Mouse (Mus musculus) adrenal gland, postnatal 4 days (tissue): ENCODE data around the gene Clcn6. TPM values are rescaled to one million over a fixed set of nuclear protein-coding genes. Genes with fewer than 3 reads are reported as not detected.
"Not testable (repeated sequence)": the region's sequence is repeated elsewhere in the genome, so short reads cannot be mapped to it uniquely, and the experiment has no call there.

Experiments used
- DNase-seq, 2 experiments: peaks; one replicate each; pipeline ENCODE4 v3.0.0; 2021 to 2022; ENCODE audit warnings: low spot score in 2 of 2, mixed read lengths in 2 of 2
- total RNA-seq, 2 experiments: library from RNA; stranded (reverse); gene quantifications; 2 replicates each; pipeline ENCODE4 v1.2.3; 2021

The Clcn6 gene
- total RNA-seq, 2 experiments from 2014 or later = 21.0 to 23.6 TPM

- no peak for DNase-seq
Measured at GRCm38 (mm10) chr4:148066401-148066744, 27.8 kb upstream of the Clcn6 start.

- DNase-seq = no peak
Measured at GRCm38 (mm10) chr4:148065702-148066400, 27.2 kb upstream of the Clcn6 start.

- no peak for DNase-seq
Measured at GRCm38 (mm10) chr4:148061086-148061480, 22.5 kb upstream of the Clcn6 start.

DNA sequence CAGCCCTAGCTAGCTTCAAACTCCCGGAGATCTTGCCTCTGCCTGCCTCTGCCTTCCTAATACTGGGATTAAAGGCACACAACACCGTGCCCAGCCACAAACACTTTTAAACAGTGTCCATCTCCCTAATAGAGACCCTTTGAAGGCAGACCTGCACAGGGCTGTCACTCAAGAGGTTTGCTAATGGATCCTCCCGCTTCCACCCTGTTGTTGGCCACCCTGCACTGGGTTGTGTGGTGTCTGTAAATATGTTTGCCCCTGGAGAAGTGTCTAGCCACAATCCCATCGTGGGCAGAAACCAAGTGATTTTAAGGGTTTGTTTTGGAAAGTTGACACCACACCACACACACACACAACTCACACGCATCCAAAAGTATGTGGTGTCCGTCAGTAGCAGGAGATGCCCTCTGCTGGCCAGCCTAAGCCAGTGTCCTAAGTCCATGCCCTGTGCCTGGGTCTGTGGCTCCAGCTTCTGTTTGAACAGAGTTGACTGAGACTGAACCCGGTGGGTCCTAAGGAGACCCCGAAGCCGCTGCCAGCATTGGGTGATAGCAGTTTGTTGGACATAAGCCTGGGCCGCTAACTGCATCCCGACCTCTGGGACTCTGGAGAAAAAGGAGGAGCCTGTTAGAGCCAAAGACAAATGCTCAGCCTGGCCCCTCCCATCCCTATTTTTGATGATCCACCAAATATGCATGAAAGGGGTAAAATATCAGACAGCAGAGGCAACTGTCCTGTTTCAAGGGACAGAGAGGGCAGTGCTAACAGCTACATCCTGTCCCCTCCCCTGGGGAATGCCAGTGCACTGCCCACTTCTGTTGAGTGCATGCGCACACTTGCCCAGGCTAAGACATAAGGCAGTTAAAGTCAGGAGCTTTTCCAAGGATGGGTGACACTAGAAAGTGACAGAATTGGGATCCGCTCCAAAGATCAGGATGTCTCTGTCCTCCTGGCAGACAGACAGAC is 21.8 kb upstream of the Clcn6 start:
- no peak for DNase-seq

DNA sequence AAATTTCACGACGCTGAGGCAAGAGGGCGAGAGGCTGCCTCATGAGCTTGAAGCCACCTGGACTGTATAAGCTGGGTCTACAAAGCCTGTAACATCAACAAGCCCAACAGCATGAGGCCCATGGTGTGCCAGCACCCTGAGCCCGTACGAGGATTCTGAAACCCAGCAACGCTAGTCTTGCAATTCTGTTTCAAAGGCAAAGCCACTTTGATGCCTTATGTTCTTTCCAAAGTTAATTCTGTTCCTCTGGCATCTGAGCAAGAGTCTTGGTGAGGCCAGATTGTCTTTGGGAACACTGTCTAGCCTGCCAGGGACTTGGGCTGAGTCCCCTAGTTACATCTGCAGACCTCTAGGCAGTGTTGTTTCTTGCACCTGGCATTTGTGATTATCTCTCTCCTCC is 20.4 kb upstream of the Clcn6 start:
- no peak for DNase-seq

DNA sequence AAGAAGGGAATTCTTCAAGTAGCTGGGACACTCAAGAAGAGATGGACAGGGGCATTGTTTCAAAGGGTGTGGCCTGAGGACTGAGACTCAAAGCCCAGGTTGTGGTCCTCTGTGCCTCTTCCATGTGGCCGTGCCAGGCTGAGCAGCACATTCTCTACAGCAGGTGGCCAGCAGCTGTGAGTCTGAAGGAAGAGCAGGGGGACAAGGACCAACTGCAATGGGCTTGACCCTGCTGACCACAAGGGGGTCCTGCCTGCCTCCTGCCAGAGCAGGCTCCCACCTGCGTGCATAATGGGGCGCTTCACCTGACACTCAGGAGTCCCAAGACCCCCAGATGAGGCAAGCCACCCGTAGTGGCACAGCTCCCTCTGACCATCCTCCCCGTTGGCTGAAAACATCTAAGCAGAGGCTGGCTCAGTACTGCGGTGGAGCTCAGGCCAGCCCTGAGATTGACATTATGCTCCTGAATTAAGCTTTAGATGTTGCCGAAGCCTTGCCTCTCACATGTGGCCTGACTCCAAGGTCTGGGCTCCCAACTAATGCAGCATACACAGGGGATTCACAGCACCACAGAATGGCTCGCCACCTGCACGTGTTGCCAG is 19.7 kb upstream of the Clcn6 start:
- DNase-seq = no peak

GRCm38 (mm10) chr4:148057661-148058209 is 19.1 kb upstream of the Clcn6 start:
- no peak for DNase-seq

GRCm38 (mm10) chr4:148056801-148057200 is 18.2 kb upstream of the Clcn6 start:
- DNase-seq = no peak

- no peak for DNase-seq
Measured at GRCm38 (mm10) chr4:148056246-148056645, 17.6 kb upstream of the Clcn6 start.

DNA sequence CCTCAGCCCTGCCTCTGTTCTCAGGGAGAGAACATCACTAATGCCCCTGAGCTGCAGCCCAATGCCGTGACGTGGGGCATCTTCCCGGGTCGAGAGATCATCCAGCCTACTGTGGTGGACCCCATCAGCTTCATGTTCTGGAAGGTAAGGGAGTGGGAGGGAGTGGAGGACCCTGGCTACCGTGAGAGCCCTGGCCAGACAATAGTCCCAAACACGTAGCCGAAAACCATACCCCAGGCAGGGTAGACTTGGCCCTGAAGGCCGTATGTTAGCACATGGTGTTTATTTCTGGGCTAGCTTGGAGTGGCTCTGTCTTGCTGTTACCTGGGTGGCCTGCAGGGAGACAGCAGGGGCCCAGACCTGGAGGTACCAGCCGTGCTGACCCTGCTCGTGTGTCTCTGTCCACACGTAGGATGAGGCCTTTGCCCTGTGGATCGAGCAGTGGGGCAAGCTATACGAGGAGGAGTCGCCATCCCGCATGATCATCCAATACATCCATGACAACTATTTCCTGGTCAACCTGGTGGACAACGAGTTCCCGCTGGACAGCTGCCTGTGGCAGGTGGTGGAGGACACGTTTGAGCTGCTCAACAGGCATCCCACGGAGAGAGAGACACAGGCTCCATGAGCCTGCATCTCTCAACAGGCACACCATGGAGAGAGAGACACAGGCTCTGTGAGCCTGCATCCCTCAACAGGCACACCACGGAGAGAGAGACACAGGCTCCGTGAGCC is 16.5 kb upstream of the Clcn6 start:
- DNase-seq = no peak

- no peak for DNase-seq
Measured at GRCm38 (mm10) chr4:148053417-148053920, 14.8 kb upstream of the Clcn6 start.

GRCm38 (mm10) chr4:148052976-148053375 is 14.4 kb upstream of the Clcn6 start:
- no peak for DNase-seq

DNA sequence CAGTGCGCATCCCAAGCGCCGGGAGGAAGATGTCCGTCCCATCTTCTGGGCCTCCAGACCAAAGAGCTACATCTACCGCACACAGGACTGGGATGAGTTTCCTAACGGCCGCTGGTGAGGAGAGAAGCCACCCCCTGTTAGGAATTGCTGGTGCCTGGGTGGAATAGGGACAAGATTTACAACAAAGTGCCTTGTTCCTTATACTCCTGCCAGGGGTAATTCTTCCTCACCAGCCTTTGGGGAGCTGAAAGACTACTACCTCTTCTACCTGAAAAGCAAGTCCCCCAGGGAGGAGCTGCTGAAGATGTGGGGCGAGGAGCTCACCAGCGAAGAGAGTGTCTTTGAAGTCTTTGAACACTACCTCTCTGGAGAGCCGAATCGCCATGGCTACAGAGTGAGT is 13.3 kb upstream of the Clcn6 start:
- DNase-seq = no peak

GRCm38 (mm10) chr4:148051046-148051776 is 12.6 kb upstream of the Clcn6 start:
- no peak for DNase-seq

DNA sequence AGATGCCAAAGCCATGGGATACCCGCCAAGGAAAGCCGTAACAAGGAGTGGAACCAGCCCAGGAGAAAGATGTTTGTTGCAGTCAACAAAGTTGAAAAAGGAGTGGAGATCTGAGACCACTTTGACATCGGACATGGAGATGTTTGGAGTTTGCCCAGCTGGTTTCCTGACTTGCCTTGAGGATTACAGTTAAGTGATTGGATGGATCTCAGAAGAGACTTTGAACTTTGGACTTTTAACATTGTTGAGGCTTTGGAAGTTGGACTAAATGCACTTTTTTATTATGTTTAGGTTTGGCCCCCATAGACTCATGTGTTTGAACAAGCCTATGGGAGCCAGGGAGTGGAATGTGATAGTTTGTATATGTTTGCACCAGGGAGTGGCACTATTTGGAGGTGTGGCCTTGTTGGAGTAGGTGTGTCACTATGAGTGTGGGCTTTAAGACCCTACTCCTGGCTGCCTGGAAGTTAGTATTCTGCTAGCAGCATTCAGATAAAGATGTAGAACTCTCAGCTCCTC is 11.8 kb upstream of the Clcn6 start:
- not testable (repeated sequence) for DNase-seq

DNA sequence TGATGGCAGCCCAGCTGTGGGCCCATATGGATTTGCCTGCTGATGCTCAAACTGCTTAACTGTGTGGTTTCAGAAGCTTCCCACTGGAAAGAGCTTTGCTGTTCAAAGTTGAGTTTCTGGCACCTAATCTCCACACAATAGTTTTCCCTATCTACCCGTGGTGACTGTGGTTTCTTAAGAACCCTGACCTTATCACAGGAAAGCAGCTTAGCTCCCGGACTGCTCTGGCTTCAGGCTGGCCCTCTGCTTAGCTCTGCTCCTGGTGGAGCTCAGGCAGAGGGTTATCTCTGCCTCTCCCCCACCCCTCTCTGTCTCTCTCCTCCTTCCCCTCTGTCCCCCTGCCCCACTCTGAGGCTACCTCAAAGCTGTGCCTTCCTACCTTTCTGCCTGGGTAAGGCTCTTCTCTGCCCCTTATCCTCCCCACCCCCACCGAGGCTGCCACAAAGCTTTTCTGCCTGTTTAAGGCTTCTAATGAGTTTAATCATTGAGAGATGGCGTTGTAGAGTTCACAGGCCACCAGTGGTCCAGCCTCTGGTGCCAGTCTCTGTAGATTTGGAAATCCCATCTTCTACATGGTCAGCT is 7.9 kb upstream of the Clcn6 start:
- no peak for DNase-seq

DNA sequence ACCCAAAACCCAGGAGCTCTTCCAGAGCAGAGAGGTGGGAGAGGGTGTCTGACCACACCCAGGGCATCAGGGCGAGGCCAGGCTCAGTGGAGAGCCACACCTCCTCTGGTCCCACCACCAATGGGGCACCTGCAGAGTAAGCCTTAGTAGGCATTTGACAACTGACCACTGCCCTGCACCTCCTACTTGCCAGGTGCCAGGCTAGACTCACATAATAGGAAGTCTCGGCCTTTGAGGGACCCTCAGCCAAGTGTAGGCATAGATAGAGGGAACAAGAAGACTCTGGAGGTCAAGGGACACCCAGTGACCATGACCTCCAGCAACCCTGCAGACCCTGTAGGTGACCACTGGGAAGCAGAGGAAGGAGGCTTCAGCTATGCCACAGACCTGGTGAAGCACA is 5.5 kb upstream of the Clcn6 start:
- no peak for DNase-seq

GRCm38 (mm10) chr4:148043327-148043726 is 4.7 kb upstream of the Clcn6 start:
- DNase-seq = not testable (repeated sequence)

DNA sequence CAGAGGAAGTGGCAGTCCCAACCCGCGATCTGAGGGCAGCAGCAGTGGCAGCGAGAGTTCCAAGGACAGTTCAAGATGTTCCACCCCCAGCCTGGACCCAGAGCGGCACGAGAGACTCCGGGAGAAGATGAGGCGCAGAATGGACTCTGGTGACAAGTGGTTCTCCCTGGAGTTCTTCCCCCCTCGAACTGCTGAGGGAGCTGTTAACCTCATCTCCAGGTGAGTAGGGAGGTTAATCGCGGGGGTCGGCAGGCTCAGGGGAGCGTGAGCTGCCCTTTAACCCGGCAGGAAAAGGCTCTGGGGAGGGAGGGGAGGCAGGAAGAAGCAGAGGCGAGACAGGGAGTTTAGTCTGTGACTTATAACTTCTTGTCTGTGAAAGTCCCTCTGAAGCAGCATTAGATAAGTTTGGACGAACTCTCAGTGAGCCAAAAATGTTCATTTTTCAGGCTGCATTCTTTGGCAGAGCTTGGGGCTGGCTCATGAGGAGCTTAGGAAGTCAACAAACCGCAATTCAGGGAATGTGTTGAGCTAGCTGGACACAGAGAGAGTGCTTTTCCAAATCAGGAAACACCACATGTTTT is 3.1 kb upstream of the Clcn6 start:
- DNase-seq = peak in 1 of 2 experiments; percentile 26
